Mouse (Mus musculus) thymus, adult 2 months (tissue): ENCODE measurements around the gene Fgfr2. TPM values are rescaled to one million over a fixed set of nuclear protein-coding genes. Genes with fewer than 3 reads are reported as not detected.

Experiments used
- DNase-seq: peaks from one replicate; pipeline ENCODE4 v3.0.0; 2021
- H3K27ac ChIP-seq: fragments of 200-500 bp; 2 replicates; pipeline ENCODE4 v1.5.1; 2012; ENCODE audit warnings: low read length, control low read depth; ENCODE audit not compliant: control insufficient read depth, insufficient read depth
- H3K27me3 ChIP-seq: fragments of 200-500 bp; 2 replicates; pipeline ENCODE4 v1.6.1; 2012; ENCODE audit warnings: mild to moderate bottlenecking, low read length, moderate library complexity, mixed read lengths; ENCODE audit not compliant: control insufficient read depth, insufficient read depth
- H3K36me3 ChIP-seq: fragments of 200-500 bp; 2 replicates; pipeline ENCODE4 v1.6.1; 2012; ENCODE audit warnings: mild to moderate bottlenecking, low read length, moderate library complexity; ENCODE audit not compliant: control insufficient read depth, insufficient read depth
- H3K4me1 ChIP-seq: fragments of 200-500 bp; replicated peaks from 2 replicates; pipeline ENCODE4 v1.6.1; 2012; ENCODE audit warnings: low read length; ENCODE audit not compliant: control insufficient read depth, insufficient read depth
- H3K4me3 ChIP-seq: fragments of 200-500 bp; 2 replicates; pipeline ENCODE4 v1.5.1; 2012; ENCODE audit warnings: mild to moderate bottlenecking, low read length, control low read depth, moderate library complexity; ENCODE audit not compliant: control insufficient read depth, insufficient read depth
- CTCF ChIP-seq: fragments of 200-500 bp; IDR thresholded peaks from 2 replicates; pipeline ENCODE4 v1.5.1; 2012; ENCODE audit warnings: mild to moderate bottlenecking, control low read depth, low read length, moderate library complexity, borderline replicate concordance; ENCODE audit not compliant: control insufficient read depth, poor library complexity, insufficient read depth; ENCODE audit errors: extremely low read depth
- POLR2A ChIP-seq: fragments of 200-500 bp; IDR thresholded peaks from 2 replicates; pipeline ENCODE4 v1.6.1; 2012; ENCODE audit warnings: mild to moderate bottlenecking, low read length, control low read depth, moderate library complexity; ENCODE audit not compliant: control insufficient read depth, poor library complexity, insufficient read depth; ENCODE audit errors: extremely low read depth
- WGBS: fragments of 180-500 bp; shearing (Covaris S2); methylation state at CpG from one replicate; pipeline ENCODE4 v1.1.7; 2018; 5-methylcytosine and 5-hydroxymethylcytosine counted together
- polyA plus RNA-seq: library from polyadenylated mRNA; depleted of rRNA; stranded (reverse); fragments of >200 nt; gene quantifications from 2 replicates; pipeline ENCODE4 v1.2.3, GENCODE M21; 2012

Fgfr2 gene
- polyA plus RNA-seq, 1 experiment = 12.1 TPM

GRCm38 (mm10) chr7:132249563-132250119, 873.5 kb downstream of the Fgfr2 start:
- no peak overlapping the region for H3K4me3 ChIP-seq
- no peak for DNase-seq
- TF ChIP-seq POLR2A (no peak), CTCF (no peak)
- no peaks in the 10 kb centered on the region for H3K36me3 ChIP-seq
- 94% methylated on average over 10 of the region's 10 CpGs for WGBS
- H3K27ac ChIP-seq = no peak overlapping the region
- H3K27me3 ChIP-seq = no peaks in the 10 kb centered on the region
- no peaks in the 10 kb centered on the region for H3K4me1 ChIP-seq

DNA sequence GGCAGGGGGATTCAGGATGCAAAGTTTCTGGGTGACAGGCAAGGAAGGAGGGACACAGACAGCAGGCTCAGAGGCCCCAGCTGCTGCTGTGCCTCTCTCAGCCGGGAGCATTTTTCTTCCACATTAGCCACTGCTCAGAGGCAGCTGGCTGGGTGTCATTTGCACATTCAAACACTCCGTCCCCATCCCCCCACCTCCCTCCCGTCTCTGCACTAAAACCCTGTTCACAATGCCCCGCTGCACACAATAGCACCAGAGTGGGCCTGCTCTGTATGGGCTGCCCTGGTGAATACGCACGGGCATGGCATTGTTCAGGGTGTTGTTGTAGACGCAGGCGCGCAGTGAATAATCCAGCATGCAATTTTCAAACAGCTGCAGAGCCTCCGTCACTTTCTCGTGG, 875.6 kb downstream of the Fgfr2 start:
- WGBS = 93% methylated on average over 11 of the region's 11 CpGs
- Histone ChIP-seq H3K4me3 (no peak overlapping the region), H3K27ac (no peak overlapping the region), H3K4me1 (no peaks in the 10 kb centered on the region; the same call in 1 of the 2 replicates), H3K36me3 (no peaks in the 10 kb centered on the region), H3K27me3 (no peaks in the 10 kb centered on the region)
- no peak for TF ChIP-seq POLR2A
- no peak for TF ChIP-seq CTCF
- no peak for DNase-seq

DNA sequence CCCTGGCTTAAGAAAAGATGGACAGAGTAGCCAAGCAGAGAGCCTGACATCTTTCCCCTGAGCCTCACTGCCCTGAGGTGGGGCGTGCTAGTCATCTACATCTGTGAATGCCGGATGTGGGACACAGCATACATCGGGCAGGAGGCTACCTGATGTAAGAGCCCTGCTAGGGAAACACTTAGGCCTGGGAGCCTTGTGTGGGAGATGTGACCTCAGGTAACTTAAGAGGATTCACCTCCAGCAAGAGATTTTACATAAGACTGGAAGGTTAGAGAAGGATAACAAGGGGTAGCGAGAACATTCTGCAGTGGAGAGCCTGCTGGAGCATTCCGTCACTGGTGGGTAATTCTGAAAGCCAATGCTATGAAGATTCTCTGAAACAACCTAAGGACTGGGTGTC, 876.1 kb downstream of the Fgfr2 start:
- Histone ChIP-seq H3K4me3 (no peak overlapping the region), H3K4me1 (no peaks in the 10 kb centered on the region; the same call in 1 of the 2 replicates), H3K27ac (no peak overlapping the region), H3K36me3 (no peaks in the 10 kb centered on the region), H3K27me3 (no peaks in the 10 kb centered on the region)
- no peak for DNase-seq
- TF ChIP-seq CTCF (no peak), POLR2A (no peak)
- WGBS = 95% methylated on average over 5 of the region's 5 CpGs

DNA sequence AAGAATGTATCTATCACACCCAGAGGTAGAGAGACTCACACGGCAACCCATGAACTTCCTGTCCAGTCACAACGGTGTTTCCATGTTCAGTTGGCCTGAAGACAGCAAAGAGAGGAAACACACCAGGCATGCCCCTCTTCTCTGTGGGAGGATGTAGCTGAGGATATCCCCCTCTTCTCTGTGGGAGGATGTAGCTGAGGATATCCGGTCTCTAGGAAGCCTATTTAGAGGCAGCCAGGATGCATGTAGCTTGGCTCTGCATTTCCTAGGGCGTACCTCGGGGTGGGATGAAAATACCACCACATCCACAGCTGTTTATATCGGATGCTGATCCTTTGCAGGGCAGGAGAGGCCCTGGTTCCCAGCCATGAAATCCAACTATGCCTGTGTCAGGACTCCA, 877.4 kb downstream of the Fgfr2 start:
- H3K4me1 ChIP-seq = no peaks in the 10 kb centered on the region; the same call in 1 of the 2 replicates
- H3K27me3 ChIP-seq = no peaks in the 10 kb centered on the region
- WGBS = 93% methylated on average over 6 of the region's 6 CpGs
- H3K4me3 ChIP-seq = no peak overlapping the region
- H3K27ac ChIP-seq = no peak overlapping the region
- no peak for DNase-seq
- no peak for TF ChIP-seq POLR2A
- TF ChIP-seq CTCF = no peak
- no peaks in the 10 kb centered on the region for H3K36me3 ChIP-seq

GRCm38 (mm10) chr7:132244637-132245036, 878.5 kb downstream of the Fgfr2 start:
- no peaks in the 10 kb centered on the region for H3K36me3 ChIP-seq
- WGBS = 97% methylated on average over 14 of the region's 14 CpGs
- no peaks in the 10 kb centered on the region; the same call in 1 of the 2 replicates for H3K4me1 ChIP-seq
- DNase-seq = no peak
- H3K4me3 ChIP-seq = no peak overlapping the region
- no peak overlapping the region for H3K27ac ChIP-seq
- H3K27me3 ChIP-seq = no peaks in the 10 kb centered on the region
- TF ChIP-seq POLR2A (no peak), CTCF (no peak)

- DNase-seq = no peak
- TF ChIP-seq CTCF (no peak), POLR2A (no peak)
- no peak overlapping the region for H3K4me3 ChIP-seq
- H3K27ac ChIP-seq = no peak overlapping the region
- H3K27me3 ChIP-seq = no peaks in the 10 kb centered on the region
- 91% methylated on average over 5 of the region's 5 CpGs for WGBS
- H3K36me3 ChIP-seq = no peaks in the 10 kb centered on the region
- H3K4me1 ChIP-seq = no peaks in the 10 kb centered on the region; the same call in 1 of the 2 replicates
These were observed 879.9 kb downstream of the Fgfr2 start for GRCm38 (mm10) chr7:132243225-132243624.

- no peak overlapping the region for H3K4me3 ChIP-seq
- DNase-seq = no peak
- no peaks in the 10 kb centered on the region for H3K36me3 ChIP-seq
- H3K27me3 ChIP-seq = no peaks in the 10 kb centered on the region
- 77% methylated on average over 4 of the region's 4 CpGs for WGBS
- no peak overlapping the region for H3K27ac ChIP-seq
- no peak for TF ChIP-seq POLR2A
- TF ChIP-seq CTCF = no peak
- H3K4me1 ChIP-seq = no peaks in the 10 kb centered on the region; the same call in 1 of the 2 replicates
These were observed 880.5 kb downstream of the Fgfr2 start for GRCm38 (mm10) chr7:132242617-132243141.
